Comparison of ENCODE assay signal across 8 mouse cellular contexts in genomic region chrX:50657835-50658565, GRCm38 (mm10).
DNase-seq lines count a peak whose midpoint lies in the region; ATAC-seq and TF ChIP-seq lines count a peak whose summit lies in the region.

No protein-coding gene starts in this region.

- peak; percentile 40 for DNase-seq in gastrocnemius, adult 2 months
- DNase-seq in gastrocnemius, postnatal 25 days = no peak
- peak; percentile 71 for DNase-seq in brain, adult 2 months (ENCODE audit: low read depth, low spot score)
- DNase-seq in hindbrain, postnatal 0 days (ENCODE audit: low spot score) = peak; percentile 79
- DNase-seq in left cerebral cortex, postnatal 14 days (ENCODE audit: low spot score in 2 of 2) = peak; percentile 53 to 59
- DNase-seq in spleen, adult 18-20 months = peak; percentile 9 to 36

- no peaks in the 10 kb centered on the region for H3K4me1 ChIP-seq in forebrain, embryonic 16.5 days (replicated peaks; ENCODE audit: control insufficient read depth, insufficient read depth, low read length)
- H3K4me1 ChIP-seq in hindbrain, postnatal 0 days (ENCODE audit: insufficient read depth, low read length) = no peaks in the 10 kb centered on the region
- H3K4me1 ChIP-seq in midbrain, embryonic 13.5 days (replicated peaks) = no peaks in the 10 kb centered on the region

- H3K9ac ChIP-seq in forebrain, embryonic 16.5 days (replicated peaks; ENCODE audit: low read depth, low read length) = no peak overlapping the region
- no peak overlapping the region for H3K9ac ChIP-seq in hindbrain, postnatal 0 days (replicated peaks; ENCODE audit: low read length)
- H3K9ac ChIP-seq in midbrain, embryonic 13.5 days (replicated peaks) = no peak overlapping the region

- no peaks in the 10 kb centered on the region for H3K36me3 ChIP-seq in forebrain, embryonic 16.5 days (ENCODE audit: control insufficient read depth, insufficient read depth)
- H3K36me3 ChIP-seq in hindbrain, postnatal 0 days (ENCODE audit: insufficient read depth, low read length) = no peaks in the 10 kb centered on the region
- no peaks in the 10 kb centered on the region for H3K36me3 ChIP-seq in midbrain, embryonic 13.5 days

- intact Hi-C loops in gastrocnemius, adult 2 months (cut with DNase I) = loop anchor here (5.0 kb wide), 1 partner anchor 714 kb away; no protein-coding TSS in a partner anchor
- intact Hi-C loops in left cerebral cortex, postnatal 14 days (cut with DNase I) = no loop called here

- H3K4me2 ChIP-seq in forebrain, embryonic 16.5 days (ENCODE audit: low read length) = no peak overlapping the region
- H3K4me2 ChIP-seq in hindbrain, postnatal 0 days (ENCODE audit: low read depth, low read length) = no peak overlapping the region
- no peak overlapping the region for H3K4me2 ChIP-seq in midbrain, embryonic 13.5 days (replicated peaks)

- no peak overlapping the region for H3K4me3 ChIP-seq in gastrocnemius, adult 2 months
- no peak overlapping the region for H3K4me3 ChIP-seq in forebrain, embryonic 16.5 days (replicated peaks; ENCODE audit: low read length)
- no peak overlapping the region for H3K4me3 ChIP-seq in hindbrain, postnatal 0 days (ENCODE audit: low read length)
- no peak overlapping the region for H3K4me3 ChIP-seq in midbrain, embryonic 13.5 days (replicated peaks)

- WGBS in forebrain, embryonic 16.5 days = 34% methylated on average over 9 of the region's 9 CpGs
- 38% methylated on average over 9 of the region's 9 CpGs for whole genome bisulfite sequencing in hindbrain, postnatal 0 days
- WGBS in midbrain, embryonic 13.5 days = 37% methylated on average over 9 of the region's 9 CpGs

- H3K27ac ChIP-seq in gastrocnemius, adult 2 months = no peak overlapping the region
- H3K27ac ChIP-seq in forebrain, embryonic 16.5 days (ENCODE audit: low read length) = no peak overlapping the region
- H3K27ac ChIP-seq in hindbrain, postnatal 0 days = no peak overlapping the region
- H3K27ac ChIP-seq in midbrain, embryonic 13.5 days = no peak overlapping the region

- no peaks in the 10 kb centered on the region for H3K9me3 ChIP-seq in forebrain, embryonic 16.5 days (ENCODE audit: control insufficient read depth, low read length)
- H3K9me3 ChIP-seq in hindbrain, postnatal 0 days (ENCODE audit: low read length) = no peaks in the 10 kb centered on the region
- no peaks in the 10 kb centered on the region for H3K9me3 ChIP-seq in midbrain, embryonic 13.5 days

- peak; percentile 84 for ATAC-seq in forebrain, embryonic 16.5 days
- ATAC-seq in hindbrain, postnatal 0 days = peak; percentile 93
- peak; percentile 89 for ATAC-seq in midbrain, embryonic 13.5 days

- TF ChIP-seq CTCF in gastrocnemius, adult 2 months (IDR thresholded peaks at IDR 0.05) = peak; percentile 97
- TF ChIP-seq CTCF in hindbrain, postnatal 0 days (IDR thresholded peaks at IDR 0.05; ENCODE audit: low read depth) = peak; percentile 96

- no peaks in the 10 kb centered on the region for H3K27me3 ChIP-seq in forebrain, embryonic 16.5 days (replicated peaks; ENCODE audit: control insufficient read depth, insufficient read depth, low read length)
- H3K27me3 ChIP-seq in hindbrain, postnatal 0 days (ENCODE audit: insufficient read depth, low read length) = no peaks in the 10 kb centered on the region
- H3K27me3 ChIP-seq in midbrain, embryonic 13.5 days = no peaks in the 10 kb centered on the region
